Mouse (Mus musculus) heart, adult 2 months (tissue): ENCODE results near the gene Arl4c. TPM values are rescaled to one million over a fixed set of nuclear protein-coding genes. Genes with fewer than 3 reads are reported as not detected.

Experiments used
- DNase-seq, 2 experiments: peaks; one replicate each; pipeline ENCODE4 v3.0.0; 2021
- H3K27ac ChIP-seq: fragments of 200-600 bp; 2 replicates; pipeline ENCODE4 v1.8.1; 2022
- H3K27me3 ChIP-seq: fragments of 200-500 bp; 2 replicates; pipeline ENCODE4 v1.6.1; 2012; ENCODE audit warnings: mild to moderate bottlenecking, low read length, inconsistent platforms, mixed read lengths; ENCODE audit not compliant: control insufficient read depth, insufficient read depth
- H3K36me3 ChIP-seq: fragments of 200-500 bp; 2 replicates; pipeline ENCODE4 v1.6.1; 2012; ENCODE audit warnings: low read length, inconsistent platforms; ENCODE audit not compliant: control insufficient read depth, insufficient read depth
- H3K4me1 ChIP-seq: fragments of 200-500 bp; 2 replicates; pipeline ENCODE4 v1.6.1; 2011; ENCODE audit warnings: low read length; ENCODE audit not compliant: control insufficient read depth, insufficient read depth
- H3K4me3 ChIP-seq: fragments of 200-600 bp; 2 replicates; pipeline ENCODE4 v1.8.1; 2022
- H3K79me2 ChIP-seq: fragments of 200-500 bp; replicated peaks from 2 replicates; pipeline ENCODE4 v1.6.1; 2012; ENCODE audit warnings: mild to moderate bottlenecking, inconsistent platforms, low read length, moderate library complexity, mixed read lengths; ENCODE audit not compliant: control insufficient read depth, insufficient read depth
- H3K9ac ChIP-seq: fragments of 200-500 bp; 2 replicates; pipeline ENCODE4 v1.6.1; 2012; ENCODE audit warnings: low read depth, mild to moderate bottlenecking, control low read depth, inconsistent platforms, low read length, mixed read lengths
- CTCF ChIP-seq: fragments of 200-600 bp; IDR thresholded peaks from 2 replicates; pipeline ENCODE4 v1.8.1; 2022; ENCODE audit warnings: antibody characterized with exemption, mild to moderate bottlenecking, moderate library complexity
- EP300 ChIP-seq: fragments of 200-500 bp; IDR thresholded peaks from 2 replicates; pipeline ENCODE4 v1.6.1; 2011; ENCODE audit warnings: low read depth, low read length, control low read depth; ENCODE audit not compliant: insufficient read depth
- POLR2A ChIP-seq: fragments of 200-500 bp; IDR thresholded peaks from 2 replicates; pipeline ENCODE4 v1.6.1; 2011; ENCODE audit warnings: mild to moderate bottlenecking, low read depth, low read length, control low read depth; ENCODE audit not compliant: insufficient read depth
- WGBS: fragments of 180-500 bp; shearing (Covaris S2); methylation state at CpG from one replicate; pipeline ENCODE4 v1.1.7; 2018; 5-methylcytosine and 5-hydroxymethylcytosine counted together
- intact Hi-C: fragments of 180-260 bp; cut with DNase I; formaldehyde crosslinking; loops from one replicate; pipeline ENCODE4 v1.15.1; 2025
- polyA plus RNA-seq: library from polyadenylated mRNA; depleted of rRNA; stranded (reverse); fragments of >200 nt; gene quantifications from 2 replicates; pipeline ENCODE4 v1.2.3, GENCODE M21; 2012
- total RNA-seq, 2 experiments: library from RNA; stranded (reverse); gene quantifications; 2 replicates each; pipeline ENCODE4 v1.2.3; 2021

Gene Arl4c
- total and polyA plus RNA-seq, 3 experiments, result 3.4 to 4.9 (median 4.5) TPM

DNA sequence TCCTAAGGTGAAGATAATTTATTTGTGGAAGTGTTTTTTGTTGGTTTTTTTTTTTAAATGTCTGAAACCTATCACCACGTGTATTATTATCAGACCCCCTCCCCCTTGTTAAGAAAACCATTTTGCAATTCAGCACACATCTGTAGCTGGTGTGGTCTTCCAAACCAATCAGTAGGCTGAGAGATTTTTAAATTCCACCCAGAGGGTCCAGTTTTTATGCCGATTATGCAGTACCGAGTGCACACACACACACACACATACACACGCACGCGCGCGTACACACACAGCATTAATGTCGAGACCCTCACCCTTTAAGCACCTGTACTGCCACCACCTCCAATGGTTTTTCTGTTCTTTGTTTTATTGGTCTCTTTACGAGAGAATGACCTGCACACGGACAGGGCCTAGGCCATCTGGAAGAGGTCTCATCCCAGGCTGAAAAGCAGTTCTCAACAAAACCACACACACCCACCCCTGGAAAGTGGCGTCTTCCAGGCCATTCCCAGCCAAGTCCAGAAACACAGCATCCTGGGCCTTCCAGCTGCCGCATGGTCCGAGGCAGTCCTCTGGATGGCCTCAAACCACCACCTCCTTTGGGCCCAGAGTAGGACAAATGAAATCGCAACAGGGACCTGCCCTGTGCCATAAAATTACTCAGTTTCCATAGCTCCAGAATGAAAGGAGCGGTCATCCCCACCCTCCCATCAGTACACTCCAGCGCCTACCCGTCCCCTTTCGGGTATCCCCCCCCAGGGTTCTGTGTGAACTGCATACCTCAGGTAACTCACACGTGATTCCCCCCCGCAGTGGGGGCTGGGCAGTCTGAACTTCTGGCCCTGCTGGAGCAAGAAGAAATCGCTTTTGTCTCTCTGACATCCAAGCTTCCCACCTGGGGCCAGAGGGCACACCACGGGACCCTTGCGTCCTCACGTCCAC lies 1.9 kb downstream of the Arl4c start:
- 21% methylated on average over 25 of the region's 25 CpGs for WGBS
- Histone ChIP-seq H3K27ac (peak overlapping the region; percentile 88), H3K27me3 (no peaks in the 10 kb centered on the region), H3K79me2 (no peaks in the 10 kb centered on the region; the same call in 1 of the 2 replicates), H3K4me1 (peaks cover 5% of the 10 kb centered on the region), H3K4me3 (peak overlapping the region; percentile 81), H3K36me3 (no peaks in the 10 kb centered on the region), H3K9ac (peak overlapping the region; percentile 57)
- peak; percentile 35 to 47 for DNase-seq
- no peak for TF ChIP-seq EP300
- no peak for TF ChIP-seq CTCF
- no peak for TF ChIP-seq POLR2A
- intact Hi-C loops, result loop anchor here (5.0 kb wide), 2 partner anchors 38 to 63 kb away; no protein-coding TSS in a partner anchor

DNA sequence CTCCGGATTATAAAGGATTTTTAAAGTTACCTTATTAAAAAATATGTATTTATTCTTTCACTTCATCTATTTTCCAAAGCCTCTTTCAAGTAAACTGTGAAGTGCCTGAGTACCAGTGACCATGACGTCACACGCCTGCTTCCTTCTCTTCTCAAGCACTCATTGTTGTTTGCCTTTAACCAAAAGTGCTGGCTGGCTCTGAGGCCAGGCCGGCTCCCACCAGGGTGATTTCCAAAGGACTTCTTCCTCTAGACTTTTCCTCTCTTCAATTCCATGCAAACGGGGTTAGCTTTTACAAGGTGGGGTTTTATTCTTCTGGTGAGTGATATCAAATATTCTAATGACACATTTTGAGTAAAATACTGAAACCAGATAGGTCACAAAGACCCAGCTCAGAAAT lies 2.6 kb downstream of the Arl4c start:
- Histone ChIP-seq H3K4me3 (peak overlapping the region; percentile 13; the same call in 1 of the 2 replicates), H3K79me2 (no peaks in the 10 kb centered on the region; the same call in 1 of the 2 replicates), H3K9ac (no peak overlapping the region), H3K4me1 (peaks cover 5% of the 10 kb centered on the region), H3K27me3 (no peaks in the 10 kb centered on the region), H3K27ac (no peak overlapping the region; the same call in 1 of the 2 replicates), H3K36me3 (no peaks in the 10 kb centered on the region)
- peak; percentile 42 to 57 for DNase-seq
- intact Hi-C loops, result no loop called here
- WGBS, result 33% methylated on average over 5 of the region's 5 CpGs
- no peak for TF ChIP-seq EP300
- TF ChIP-seq POLR2A, result no peak
- TF ChIP-seq CTCF, result no peak

DNA sequence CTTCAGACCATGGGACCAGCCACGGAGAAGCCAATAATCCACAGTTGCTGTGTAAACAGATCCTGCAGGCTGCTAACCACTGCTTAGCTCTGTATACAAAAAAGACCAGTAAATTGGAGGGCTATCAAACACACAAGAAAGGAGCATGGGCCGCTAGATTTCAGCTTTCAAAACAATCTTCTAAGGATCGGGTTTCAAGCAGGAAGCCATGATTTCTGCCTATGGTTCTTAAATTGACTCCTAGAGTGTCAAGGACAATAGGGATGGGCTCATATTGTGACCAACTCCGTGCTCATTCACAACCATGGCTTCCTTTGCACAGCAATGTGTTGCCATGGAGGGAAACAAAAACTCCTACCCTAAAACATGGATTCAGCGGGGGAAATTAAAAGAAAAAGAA lies 3.1 kb downstream of the Arl4c start:
- 42% methylated on average over 5 of the region's 5 CpGs for WGBS
- peak overlapping the region; percentile 13; the same call in 1 of the 2 replicates for H3K4me3 ChIP-seq
- TF ChIP-seq POLR2A (no peak), CTCF (no peak), EP300 (no peak)
- H3K36me3 ChIP-seq, result no peaks in the 10 kb centered on the region
- peak overlapping the region; percentile 16; the same call in 1 of the 2 replicates for H3K27ac ChIP-seq
- DNase-seq, result no peak
- no peaks in the 10 kb centered on the region for H3K27me3 ChIP-seq
- no peaks in the 10 kb centered on the region; the same call in 1 of the 2 replicates for H3K79me2 ChIP-seq
- intact Hi-C loops, result no loop called here
- peaks cover 5% of the 10 kb centered on the region for H3K4me1 ChIP-seq
- H3K9ac ChIP-seq, result no peak overlapping the region

DNA sequence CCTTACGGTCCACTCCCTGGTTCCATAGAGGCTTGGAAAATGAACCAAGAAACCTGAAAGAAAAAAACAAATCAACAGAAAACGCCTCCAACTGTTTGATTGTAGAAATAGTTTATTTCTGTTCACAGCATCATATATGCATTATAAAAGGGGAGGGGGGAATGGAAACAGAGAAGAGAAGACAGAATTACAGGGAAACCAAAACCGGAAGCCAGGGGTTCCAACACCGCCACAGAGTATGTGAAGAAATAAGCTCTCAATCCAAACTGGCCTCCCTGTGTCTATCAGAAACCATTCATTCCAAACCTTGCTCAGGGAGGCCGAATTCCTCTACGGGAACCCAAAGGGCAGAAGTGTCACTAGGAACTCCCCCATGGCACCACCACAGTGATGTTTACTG lies 3.9 kb downstream of the Arl4c start:
- H3K79me2 ChIP-seq, result no peaks in the 10 kb centered on the region; the same call in 1 of the 2 replicates
- no peaks in the 10 kb centered on the region for H3K36me3 ChIP-seq
- intact Hi-C loops, result no loop called here
- H3K4me3 ChIP-seq, result no peak overlapping the region
- DNase-seq, result no peak
- H3K27me3 ChIP-seq, result no peaks in the 10 kb centered on the region
- TF ChIP-seq POLR2A, result no peak
- H3K4me1 ChIP-seq, result peaks cover 5% of the 10 kb centered on the region
- H3K9ac ChIP-seq, result no peak overlapping the region
- no peak overlapping the region for H3K27ac ChIP-seq
- 75% methylated on average over 6 of the region's 6 CpGs for WGBS

DNA sequence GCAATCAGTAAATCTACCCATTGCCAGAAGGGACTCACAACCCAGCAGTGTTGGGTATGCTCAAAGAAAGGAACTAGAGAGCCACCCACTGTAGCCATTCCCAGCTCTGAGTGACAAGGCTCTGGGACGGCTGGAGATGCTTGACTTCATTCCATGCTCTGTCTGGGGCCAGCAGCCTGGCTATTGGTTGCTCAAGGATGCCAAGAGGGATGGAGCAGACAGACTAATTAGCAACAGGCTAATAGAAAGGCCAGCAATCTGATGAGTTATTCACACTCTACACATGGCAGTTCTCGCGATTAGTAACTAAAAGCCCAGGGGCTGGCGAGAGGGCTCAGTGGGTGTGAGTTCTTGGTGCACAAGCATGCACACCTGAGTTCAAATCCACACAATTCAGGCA lies 5.6 kb downstream of the Arl4c start:
- TF ChIP-seq CTCF (no peak), EP300 (no peak), POLR2A (no peak)
- H3K27me3 ChIP-seq, result no peaks in the 10 kb centered on the region
- H3K36me3 ChIP-seq, result no peaks in the 10 kb centered on the region
- no peak overlapping the region for H3K9ac ChIP-seq
- peaks cover 3% of the 10 kb centered on the region; the same call in 1 of the 2 replicates for H3K4me1 ChIP-seq
- intact Hi-C loops, result no loop called here
- no peak for DNase-seq
- no peak overlapping the region for H3K27ac ChIP-seq
- no peak overlapping the region for H3K4me3 ChIP-seq
- no peaks in the 10 kb centered on the region; the same call in 1 of the 2 replicates for H3K79me2 ChIP-seq
- WGBS, result 77% methylated on average over 4 of the region's 4 CpGs

DNA sequence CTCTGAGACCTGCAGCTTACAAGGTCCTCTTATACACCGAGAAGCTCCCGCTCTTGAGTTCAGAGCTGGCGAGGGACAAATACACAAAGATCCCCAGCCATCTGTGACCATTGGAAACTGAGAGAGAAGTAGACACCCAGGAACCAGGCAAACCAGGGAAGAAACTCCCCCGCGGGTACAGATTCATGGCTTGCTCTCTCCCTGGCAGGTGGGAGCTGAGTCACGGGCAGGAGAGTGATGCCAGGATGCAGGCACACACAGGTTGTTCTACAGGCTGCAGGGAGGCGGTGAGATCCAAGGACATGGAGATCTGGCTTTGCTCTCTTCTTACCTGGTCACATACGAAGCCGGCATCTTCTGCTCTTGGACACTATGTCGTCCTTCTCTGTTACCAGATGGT lies 7.7 kb downstream of the Arl4c start:
- DNase-seq, result no peak
- Histone ChIP-seq H3K79me2 (no peaks in the 10 kb centered on the region), H3K27ac (no peak overlapping the region), H3K4me3 (no peak overlapping the region), H3K27me3 (no peaks in the 10 kb centered on the region), H3K36me3 (no peaks in the 10 kb centered on the region), H3K4me1 (no peaks in the 10 kb centered on the region), H3K9ac (no peak overlapping the region)
- intact Hi-C loops, result no loop called here
- 92% methylated on average over 10 of the region's 10 CpGs for WGBS
- TF ChIP-seq EP300 (no peak), CTCF (no peak), POLR2A (no peak)
